Mouse (Mus musculus) heart, postnatal 0 days (tissue): ENCODE data around the gene Rnf20.

Experiments
- CTCF ChIP-seq: IDR thresholded peaks from 2 replicates; pipeline ENCODE4 v1.5.1; 2016; ENCODE audit warnings: antibody characterized with exemption, control low read depth, low read depth
- EP300 ChIP-seq: IDR thresholded peaks from 2 replicates; pipeline ENCODE4 v1.6.1; 2016; ENCODE audit warnings: antibody characterized with exemption, low read depth

DNA sequence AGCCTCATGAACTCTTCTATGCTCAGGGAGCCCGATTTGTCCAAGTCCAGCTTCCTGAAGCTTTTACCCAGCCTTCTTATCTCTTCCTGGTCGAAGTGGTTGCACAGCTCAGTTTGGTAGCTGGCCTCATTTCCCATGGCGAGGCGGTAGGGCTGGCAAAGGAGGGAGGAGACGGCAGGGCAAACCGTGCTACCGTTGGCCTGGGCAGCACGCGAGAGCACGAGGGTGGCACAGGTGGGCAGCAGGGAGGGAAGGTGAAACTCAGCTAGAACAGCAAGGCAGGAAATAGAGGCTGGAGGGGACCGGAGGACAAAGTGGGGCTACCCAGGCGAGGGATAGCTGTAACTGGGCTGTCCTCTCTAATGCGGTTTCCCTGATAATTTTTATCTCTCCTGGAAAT is 50.0 kb downstream of the Rnf20 start, which contains the start of gene Ppp3r2:
- TF ChIP-seq CTCF (no peak), EP300 (no peak)
